In genomic region chr9:13287482-13287881, GRCm38 (mm10) we compare ENCODE assay signal across 22 mouse cellular contexts. TPM values are rescaled to one million over a fixed set of nuclear protein-coding genes. Genes with fewer than 3 reads are reported as not detected.
DNase-seq lines count a peak whose midpoint lies in the region; ATAC-seq and TF ChIP-seq lines count a peak whose summit lies in the region.
"Had no signal": no experiment of that assay in that cellular context is flagged by ENCODE, and none has a peak within 500 bp of the region (broad histone marks: within the 10 kb centered on the region; RNA-seq: fewer than 3 reads in every experiment).

No protein-coding gene starts in this region.

- in situ Hi-C loops in CH12.LX (cut with MboI; ENCODE audit: low pct_ligation_motif_present, low pct_unique_long_range_greater_than_20kb, low sequenced_read_pairs) = no loop called here

- ATAC-seq in activated CD4-positive, CD25-positive, alpha-beta regulatory T cell, adult 4 months = peak; percentile 43
- ATAC-seq in inflammation-experienced regulatory T-cells, adult 6 months = peak; percentile 56
- no peak for ATAC-seq in forebrain, postnatal 0 days
- ATAC-seq: forebrain, embryonic 13.5 days; forebrain, embryonic 15.5 days; Patski had no signal

- intact Hi-C loops in heart, postnatal 14 days (cut with DNase I) = no loop called here

- no peak overlapping the region for H3K4me2 ChIP-seq in CH12.LX (ENCODE audit: insufficient read depth, low read depth, poor library complexity, severe bottlenecking)
- H3K4me2 ChIP-seq in forebrain, postnatal 0 days (ENCODE audit: low read depth) = no peak overlapping the region
- H3K4me2 ChIP-seq: embryonic facial prominence, embryonic 13.5 days; embryonic facial prominence, embryonic 15.5 days; forebrain, embryonic 13.5 days; forebrain, embryonic 15.5 days had no signal

- dilution Hi-C loops in CH12.LX (cut with MboI; ENCODE audit: extremely low pct_ligation_motif_present, extremely low pct_unique_long_range_greater_than_20kb, low sequenced_read_pairs) = no loop called here

- 0 out of 2 replicates have a peak, but pooled peaks have one; percentile 11 for TF ChIP-seq EP300 in CH12.LX (IDR thresholded peaks at IDR 0.05; ENCODE audit: low read length)

- no peak for TF ChIP-seq POLR2A in CH12.LX (IDR thresholded peaks at IDR 0.05; ENCODE audit: low read depth, low read length)
- TF ChIP-seq POLR2A in cerebellum, adult 2 months (IDR thresholded peaks at IDR 0.05; ENCODE audit: borderline replicate concordance, insufficient read depth, low read length) = no peak

- H3K36me3 ChIP-seq in CH12.LX (replicated peaks in 1 of 2; ENCODE audit: control insufficient read depth in 1 of 2, insufficient read depth in 1 of 2, low read length in 1 of 2) = peaks cover 0 to 12% of the 10 kb centered on the region in 2 experiments
- 0 out of 2 replicates have a peak, but pooled peaks cover 4% of the 10 kb centered on the region for H3K36me3 ChIP-seq in forebrain, postnatal 0 days (ENCODE audit: insufficient read depth)
- H3K36me3 ChIP-seq: embryonic facial prominence, embryonic 13.5 days; embryonic facial prominence, embryonic 15.5 days; forebrain, embryonic 15.5 days had no signal

- no peak overlapping the region for H3K4me3 ChIP-seq in CH12.LX (replicated peaks in 1 of 3; ENCODE audit: low read depth in 2 of 3, low read length in 2 of 3, poor library complexity in 1 of 3)
- H3K4me3 ChIP-seq in cerebellum, adult 2 months (replicated peaks; ENCODE audit: insufficient read depth, low read depth, low read length) = no peak overlapping the region
- H3K4me3 ChIP-seq in forebrain, postnatal 0 days (ENCODE audit: low read depth, low read length) = no peak overlapping the region
- H3K4me3 ChIP-seq: embryonic facial prominence, embryonic 13.5 days; embryonic facial prominence, embryonic 15.5 days; forebrain, embryonic 13.5 days; forebrain, embryonic 15.5 days had no signal

- no peak overlapping the region for H3K9ac ChIP-seq in CH12.LX (ENCODE audit: insufficient read depth, low read depth)
- no peak overlapping the region for H3K9ac ChIP-seq in forebrain, postnatal 0 days
- H3K9ac ChIP-seq: embryonic facial prominence, embryonic 13.5 days; embryonic facial prominence, embryonic 15.5 days; forebrain, embryonic 13.5 days; forebrain, embryonic 15.5 days had no signal

- H3K79me2 ChIP-seq in CH12.LX (replicated peaks; ENCODE audit: control insufficient read depth, extremely low read depth, insufficient read depth, poor library complexity, severe bottlenecking) = no peaks in the 10 kb centered on the region

- WGBS in cerebellum, adult 2 months = 68% methylated on average over 2 of the region's 2 CpGs
- WGBS in forebrain, postnatal 0 days = 70% methylated on average over 2 of the region's 2 CpGs

- DNase-seq in 3T3-L1 (ENCODE audit: low read depth, low spot score) (peak; percentile 48), CH12.LX (ENCODE audit: extremely low read depth) (no peak)
- no peak for DNase-seq in cerebellum, adult 2 months
- no peak for DNase-seq in frontal cortex, adult 2 months (ENCODE audit: extremely low spot score in 1 of 2, low spot score in 1 of 2)
- DNase-seq in heart, postnatal 14 days = no peak
- DNase-seq in forebrain, postnatal 0 days = no peak
- DNase-seq: adrenal gland, adult 2 months; adrenal gland, postnatal 14 days; adrenal gland, postnatal 36 days; cerebellum, adult 11-12 months; cerebellum, adult 8-10 months; cerebellum, adult 9-11 months; cerebellum, postnatal 14 days; cerebellum, postnatal 36 days; embryo, embryonic 11 days had no signal

- no peak for TF ChIP-seq RAD21 in CH12.LX (IDR thresholded peaks at IDR 0.05; ENCODE audit: low read depth, low read length)

- TF ChIP-seq CTCF in CH12.LX (conservative IDR thresholded peaks at IDR 0.05 in 1 of 2, IDR thresholded peaks at IDR 0.05 in 1 of 2; ENCODE audit: low read depth in 2 of 2, low read length in 2 of 2) = no peak
- TF ChIP-seq CTCF in cerebellum, adult 2 months (IDR thresholded peaks at IDR 0.05; ENCODE audit: borderline replicate concordance, insufficient read depth, low read depth, low read length) = no peak
- TF ChIP-seq CTCF in forebrain, postnatal 0 days (IDR thresholded peaks at IDR 0.05; ENCODE audit: low read depth) = no peak

- H3K9me3 ChIP-seq in CH12.LX (replicated peaks; ENCODE audit: low read length) = no peaks in the 10 kb centered on the region
- no peaks in the 10 kb centered on the region for H3K9me3 ChIP-seq in forebrain, postnatal 0 days (ENCODE audit: low read length)
- H3K9me3 ChIP-seq: embryonic facial prominence, embryonic 13.5 days; embryonic facial prominence, embryonic 15.5 days; forebrain, embryonic 13.5 days; forebrain, embryonic 15.5 days had no signal

- H3K4me1 ChIP-seq in CH12.LX (ENCODE audit: control insufficient read depth in 1 of 2, insufficient read depth in 2 of 2) = peaks cover 0 to 14% of the 10 kb centered on the region in 2 experiments; a peak in 1 of 4 replicates
- no peaks in the 10 kb centered on the region for H3K4me1 ChIP-seq in cerebellum, adult 2 months (ENCODE audit: control insufficient read depth, insufficient read depth, low read length)
- H3K4me1 ChIP-seq in forebrain, postnatal 0 days (ENCODE audit: insufficient read depth) = no peaks in the 10 kb centered on the region
- H3K4me1 ChIP-seq: embryonic facial prominence, embryonic 13.5 days; embryonic facial prominence, embryonic 15.5 days; forebrain, embryonic 13.5 days; forebrain, embryonic 15.5 days had no signal

- H3K27ac ChIP-seq in CH12.LX (ENCODE audit: insufficient read depth, low read depth) = no peak overlapping the region
- no peak overlapping the region for H3K27ac ChIP-seq in cerebellum, adult 2 months (ENCODE audit: insufficient read depth, low read length)
- H3K27ac ChIP-seq in forebrain, postnatal 0 days (ENCODE audit: low read depth, low read length) = no peak overlapping the region
- H3K27ac ChIP-seq: embryonic facial prominence, embryonic 13.5 days; embryonic facial prominence, embryonic 15.5 days; forebrain, embryonic 13.5 days; forebrain, embryonic 15.5 days had no signal

- no peaks in the 10 kb centered on the region for H3K27me3 ChIP-seq in CH12.LX (replicated peaks)
- no peaks in the 10 kb centered on the region for H3K27me3 ChIP-seq in cerebellum, adult 2 months (ENCODE audit: control insufficient read depth, insufficient read depth, low read length)
- no peaks in the 10 kb centered on the region for H3K27me3 ChIP-seq in forebrain, postnatal 0 days (ENCODE audit: insufficient read depth, low read length)
- H3K27me3 ChIP-seq: embryonic facial prominence, embryonic 13.5 days; embryonic facial prominence, embryonic 15.5 days; forebrain, embryonic 13.5 days; forebrain, embryonic 15.5 days; Patski had no signal

TF ChIP-seq in CH12.LX, 34 proteins besides CTCF, POLR2A, EP300 and RAD21 (continues in another document):
- TF ChIP-seq ETS1 (conservative IDR thresholded peaks at IDR 0.05; ENCODE audit: low read depth, low read length) = no peak; the same call in 1 of the 2 replicates
- no peak for TF ChIP-seq GABPA (IDR thresholded peaks at IDR 0.05; ENCODE audit: insufficient replicate concordance, low read depth, low read length)
- peak; percentile 17; the same call in 1 of the 2 replicates for TF ChIP-seq ZNF384 (IDR thresholded peaks at IDR 0.05; ENCODE audit: low read depth, low read length)
- TF ChIP-seq IRF4 (IDR thresholded peaks at IDR 0.05; ENCODE audit: low read depth, low read length) = 0 out of 2 replicates have a peak, but pooled peaks have one; percentile 25
- no peak for TF ChIP-seq POLR2AphosphoS2 (IDR thresholded peaks at IDR 0.05; ENCODE audit: low read depth, low read length)
- no peak for TF ChIP-seq E2F4 (IDR thresholded peaks at IDR 0.05; ENCODE audit: insufficient replicate concordance, low read depth, low read length)
- no peak for TF ChIP-seq TBP (conservative IDR thresholded peaks at IDR 0.05; ENCODE audit: low read depth, low read length)
- no peak for TF ChIP-seq CHD2 (IDR thresholded peaks at IDR 0.05; ENCODE audit: low read length)

RNA-seq across cellular contexts. Expression of gene Maml2, which starts 10.3 kb away (rescaled TPM):
- total RNA-seq in CH12.LX (2012; rRNA removed) (4.6 and 5.9 TPM in 2 replicates), CH12.LX (2014; rRNA removed) (4.3 and 5.9 TPM in 2 replicates)
- polyA plus RNA-seq in CH12.LX (2012; ENCODE audit: insufficient read length, low read depth) = 5.6 and 9.1 TPM in 2 replicates
- 10 to 100 TPM; 32.0 to 36.8 TPM for polyA plus RNA-seq in activated CD4-positive, CD25-positive, alpha-beta regulatory T cell, adult 4 months (2017; shearing (Covaris generic))
- polyA plus RNA-seq in inflammation-experienced regulatory T-cells, adult 6 months (2017; shearing (Covaris generic)) = 10 to 100 TPM; 32.1 to 46.4 (median 45.1) TPM
- 12.3 and 13.4 TPM in 2 replicates for polyA plus RNA-seq in cerebellum, adult 2 months (2012; rRNA removed)
- 7.7 and 8.5 TPM in 2 replicates for polyA plus RNA-seq in frontal cortex, adult 2 months (2012; rRNA removed)
- total RNA-seq in heart, postnatal 14 days (2021) = 1 to 10 TPM; 7.6 to 8.6 TPM
- 6.2 and 6.4 TPM in 2 replicates for total RNA-seq in forebrain, postnatal 0 days (2014; rRNA removed)
- polyA plus RNA-seq in forebrain, postnatal 0 days (2015; fragmentation: Nextera tagmentation; extraction: Ambion mirVana) = 5.9 and 9.5 TPM in 2 replicates

RNA-seq across cellular contexts. Expression of gene Ccdc82, which starts 40.7 kb away (rescaled TPM):
- total RNA-seq in CH12.LX (2012; rRNA removed) = 8.1 and 9.5 TPM in 2 replicates
- total RNA-seq in CH12.LX (2014; rRNA removed) = 11.3 and 14.2 TPM in 2 replicates
- polyA plus RNA-seq in CH12.LX (2012; ENCODE audit: insufficient read length, low read depth) = 11.9 and 12.6 TPM in 2 replicates
- polyA plus RNA-seq in activated CD4-positive, CD25-positive, alpha-beta regulatory T cell, adult 4 months (2017; shearing (Covaris generic)) = 10 to 100 TPM; 37.6 to 38.1 TPM
- polyA plus RNA-seq in inflammation-experienced regulatory T-cells, adult 6 months (2017; shearing (Covaris generic)) = 10 to 100 TPM; 37.1 to 54.3 (median 49.1) TPM
- polyA plus RNA-seq in cerebellum, adult 2 months (2012; rRNA removed) = 33.4 and 35.2 TPM in 2 replicates
- 17.8 and 19.4 TPM in 2 replicates for polyA plus RNA-seq in frontal cortex, adult 2 months (2012; rRNA removed)
- total RNA-seq in heart, postnatal 14 days (2021) = 10 to 100 TPM in 1 of 2 experiments, 1 to 10 TPM in 1; 9.4 to 10.1 TPM
- total RNA-seq in forebrain, postnatal 0 days (2014; rRNA removed) = 15.6 and 24.9 TPM in 2 replicates
- polyA plus RNA-seq in forebrain, postnatal 0 days (2015; fragmentation: Nextera tagmentation; extraction: Ambion mirVana) = 5.7 and 7.0 TPM in 2 replicates

RNA-seq across cellular contexts. Expression of gene Jrkl, which starts 41.9 kb away (rescaled TPM):
- 2.3 and 2.4 TPM in 2 replicates for total RNA-seq in CH12.LX (2012; rRNA removed)
- 3.7 and 4.2 TPM in 2 replicates for total RNA-seq in CH12.LX (2014; rRNA removed)
- polyA plus RNA-seq in CH12.LX (2012; ENCODE audit: insufficient read length, low read depth) = 2.5 and 3.1 TPM in 2 replicates
- polyA plus RNA-seq in activated CD4-positive, CD25-positive, alpha-beta regulatory T cell, adult 4 months (2017; shearing (Covaris generic)) = 1 to 10 TPM; 3.5 to 4.0 TPM
- 1 to 10 TPM; 2.2 to 4.3 (median 3.8) TPM for polyA plus RNA-seq in inflammation-experienced regulatory T-cells, adult 6 months (2017; shearing (Covaris generic))
- 5.4 and 5.6 TPM in 2 replicates for polyA plus RNA-seq in cerebellum, adult 2 months (2012; rRNA removed)
- polyA plus RNA-seq in frontal cortex, adult 2 months (2012; rRNA removed) = 5.5 and 6.2 TPM in 2 replicates
- total RNA-seq in heart, postnatal 14 days (2021) = 1 to 10 TPM; 6.7 to 6.8 TPM
- total RNA-seq in forebrain, postnatal 0 days (2014; rRNA removed) = 7.5 and 8.9 TPM in 2 replicates
- 4.3 and 5.4 TPM in 2 replicates for polyA plus RNA-seq in forebrain, postnatal 0 days (2015; fragmentation: Nextera tagmentation; extraction: Ambion mirVana)
